Mouse (Mus musculus) embryonic facial prominence, embryonic 15.5 days (tissue): Measurements from ENCODE around the gene Lrpprc. TPM values are rescaled to one million over a fixed set of nuclear protein-coding genes. Genes with fewer than 3 reads are reported as not detected.

ENCODE experiments used
- ATAC-seq: fragments of 200-750 bp; cut with Nextera tagmentation; 2 replicates; pipeline ENCODE4 v1.8.0; 2017; ENCODE audit warnings: low read depth, moderate TSS enrichment; ENCODE audit not compliant: insufficient number of reproducible peaks, low FRiP score, low TSS enrichment
- H3K27ac ChIP-seq: fragments of 300-500 bp; sonication (generic); replicated peaks from 2 replicates; pipeline ENCODE4 v1.5.1; 2015; ENCODE audit warnings: mild to moderate bottlenecking, inconsistent platforms
- H3K27me3 ChIP-seq: fragments of 300-500 bp; sonication (generic); 2 replicates; pipeline ENCODE4 v1.6.1; 2015; ENCODE audit warnings: inconsistent platforms
- H3K36me3 ChIP-seq: fragments of 300-500 bp; sonication (generic); 2 replicates; pipeline ENCODE4 v1.6.1; 2015; ENCODE audit warnings: mild to moderate bottlenecking, inconsistent platforms
- H3K4me1 ChIP-seq: fragments of 300-500 bp; sonication (generic); 2 replicates; pipeline ENCODE4 v1.6.1; 2015; ENCODE audit warnings: inconsistent platforms
- H3K4me2 ChIP-seq: fragments of 300-500 bp; sonication (generic); replicated peaks from 2 replicates; pipeline ENCODE4 v1.6.1; 2015; ENCODE audit warnings: mild to moderate bottlenecking, inconsistent platforms
- H3K4me3 ChIP-seq: fragments of 300-500 bp; sonication (generic); replicated peaks from 2 replicates; pipeline ENCODE4 v1.5.1; 2015; ENCODE audit warnings: mild to moderate bottlenecking, inconsistent platforms
- H3K9ac ChIP-seq: fragments of 300-500 bp; sonication (generic); 2 replicates; pipeline ENCODE4 v1.6.1; 2015; ENCODE audit warnings: inconsistent platforms
- H3K9me3 ChIP-seq: fragments of 300-500 bp; sonication (generic); replicated peaks from 2 replicates; pipeline ENCODE4 v1.6.1; 2016; ENCODE audit warnings: inconsistent platforms
- WGBS: fragments of 180-500 bp; shearing (Covaris S2); methylation state at CpG from one replicate; pipeline ENCODE4 v1.1.7; 2015; 5-methylcytosine and 5-hydroxymethylcytosine counted together
- polyA plus RNA-seq: library from polyadenylated mRNA; unstranded; fragments of >200 nt; fragmentation: Nextera tagmentation; extraction: Ambion mirVana; gene quantifications from 2 replicates; pipeline ENCODE4 v1.2.1, GENCODE M21; 2015

Gene Lrpprc
- polyA plus RNA-seq, 1 experiment from 2014 or later = 33.6 TPM

DNA sequence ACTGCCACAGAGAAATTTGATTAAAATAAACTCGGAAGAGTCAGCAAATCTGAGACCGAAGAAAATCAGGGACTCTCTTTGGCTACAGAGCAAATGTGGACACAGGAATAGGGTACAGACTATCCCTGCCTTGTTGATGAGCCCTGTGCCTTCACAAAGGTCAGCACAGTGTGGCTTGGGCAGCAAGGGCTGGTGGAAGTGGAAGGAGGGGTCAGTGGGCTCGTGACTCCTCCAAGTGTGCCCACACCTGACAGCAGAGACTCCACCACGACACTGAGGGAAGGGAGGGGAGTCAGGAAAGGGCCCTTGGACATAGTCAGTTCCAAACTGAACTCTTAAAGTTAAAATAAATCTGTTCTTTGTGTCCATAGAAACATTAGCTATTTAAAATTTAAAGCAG lies 75.7 kb downstream of the Lrpprc start:
- no peak for ATAC-seq
- 54% methylated on average over 4 of the region's 4 CpGs for WGBS
- H3K36me3 ChIP-seq = peaks cover 14% of the 10 kb centered on the region
- no peak overlapping the region for H3K4me3 ChIP-seq
- H3K27ac ChIP-seq = no peak overlapping the region
- H3K4me2 ChIP-seq = no peak overlapping the region
- no peak overlapping the region for H3K9ac ChIP-seq
- peaks cover 4% of the 10 kb centered on the region; the same call in 1 of the 2 replicates for H3K4me1 ChIP-seq
- H3K9me3 ChIP-seq = no peaks in the 10 kb centered on the region
- no peaks in the 10 kb centered on the region for H3K27me3 ChIP-seq

DNA sequence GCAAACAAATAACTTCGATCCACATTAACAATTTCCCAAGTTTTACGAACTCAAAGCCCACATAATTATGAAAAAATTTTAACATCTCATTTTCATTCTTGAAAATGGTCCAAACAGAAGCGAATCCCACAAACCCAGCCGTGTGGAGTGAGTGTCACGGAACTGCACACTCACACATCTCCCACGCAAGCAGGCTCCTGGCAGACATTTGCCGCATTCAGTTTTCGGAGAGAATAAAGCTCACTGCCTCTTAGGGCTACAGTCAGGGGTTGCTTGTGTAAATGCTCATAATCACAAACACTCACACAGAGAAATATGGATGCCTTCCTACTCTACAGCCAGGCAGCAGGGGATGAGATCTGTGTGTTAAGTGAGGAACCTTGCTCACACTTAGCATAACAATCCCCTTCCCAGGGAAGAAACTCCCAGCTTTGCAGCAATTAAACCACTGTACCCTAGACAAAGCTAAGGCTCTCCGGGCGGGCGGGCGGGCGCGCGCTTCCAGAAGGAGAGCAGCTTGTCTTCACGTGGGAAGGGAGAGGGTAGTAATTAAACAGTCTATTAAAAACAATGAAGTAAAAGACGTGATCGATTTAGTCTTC lies 76.9 kb downstream of the Lrpprc start:
- Histone ChIP-seq H3K4me3 (no peak overlapping the region), H3K9me3 (no peaks in the 10 kb centered on the region), H3K9ac (no peak overlapping the region), H3K36me3 (peaks cover 24% of the 10 kb centered on the region), H3K4me2 (no peak overlapping the region), H3K4me1 (peaks cover 16% of the 10 kb centered on the region), H3K27me3 (no peaks in the 10 kb centered on the region), H3K27ac (no peak overlapping the region)
- ATAC-seq = no peak
- 72% methylated on average over 18 of the region's 18 CpGs for WGBS

DNA sequence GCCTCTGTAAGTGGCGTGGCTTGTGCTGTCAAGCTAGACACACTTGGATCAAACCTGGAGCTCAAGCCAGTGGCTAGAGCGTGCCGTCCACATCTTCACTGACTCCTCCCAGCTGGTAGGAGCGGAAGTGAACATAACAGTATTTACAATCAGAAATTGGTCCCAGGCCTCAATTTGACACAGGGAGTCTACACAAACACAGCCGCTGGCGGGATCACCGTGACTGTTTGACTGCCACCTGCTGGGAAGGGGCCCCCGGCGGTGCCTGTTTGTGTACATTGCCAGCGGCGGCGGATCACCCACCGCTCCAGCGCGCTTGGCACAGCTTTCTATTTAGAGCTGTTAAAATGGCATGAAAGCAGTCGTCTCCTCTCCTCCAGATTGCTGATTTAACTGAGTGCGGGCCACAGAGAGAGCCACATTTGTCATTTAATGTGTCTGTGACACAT lies 81.2 kb downstream of the Lrpprc start:
- Histone ChIP-seq H3K9ac (no peak overlapping the region), H3K4me2 (no peak overlapping the region), H3K4me1 (peaks cover 14% of the 10 kb centered on the region), H3K27ac (no peak overlapping the region), H3K4me3 (no peak overlapping the region), H3K27me3 (no peaks in the 10 kb centered on the region), H3K36me3 (peaks cover 29% of the 10 kb centered on the region), H3K9me3 (no peaks in the 10 kb centered on the region)
- WGBS = 44% methylated on average over 17 of the region's 17 CpGs
- no peak for ATAC-seq

DNA sequence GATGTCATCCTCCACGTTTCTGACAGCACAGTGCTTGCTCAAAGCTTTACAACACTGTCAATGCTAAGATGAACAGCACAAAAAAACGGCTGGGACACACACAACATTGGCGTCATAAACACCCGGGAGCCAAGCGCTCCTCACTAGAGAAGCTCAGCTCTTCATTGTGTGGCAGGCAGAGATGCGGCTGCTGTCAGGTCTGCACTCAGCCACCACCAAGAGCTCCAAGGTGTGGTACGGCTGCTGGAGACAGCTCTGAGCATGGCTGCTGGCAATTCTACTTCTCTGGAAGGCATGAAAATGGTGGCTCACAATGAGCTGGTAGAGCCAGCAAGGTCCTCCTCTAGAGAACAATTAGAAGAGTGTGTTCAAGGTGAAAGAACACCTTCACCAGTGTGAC lies 81.8 kb downstream of the Lrpprc start:
- Histone ChIP-seq H3K9ac (no peak overlapping the region), H3K27ac (no peak overlapping the region), H3K4me2 (no peak overlapping the region), H3K4me3 (no peak overlapping the region), H3K27me3 (no peaks in the 10 kb centered on the region), H3K4me1 (peaks cover 14% of the 10 kb centered on the region), H3K36me3 (peaks cover 29% of the 10 kb centered on the region), H3K9me3 (no peaks in the 10 kb centered on the region)
- 84% methylated on average over 7 of the region's 7 CpGs for WGBS
- ATAC-seq = no peak

DNA sequence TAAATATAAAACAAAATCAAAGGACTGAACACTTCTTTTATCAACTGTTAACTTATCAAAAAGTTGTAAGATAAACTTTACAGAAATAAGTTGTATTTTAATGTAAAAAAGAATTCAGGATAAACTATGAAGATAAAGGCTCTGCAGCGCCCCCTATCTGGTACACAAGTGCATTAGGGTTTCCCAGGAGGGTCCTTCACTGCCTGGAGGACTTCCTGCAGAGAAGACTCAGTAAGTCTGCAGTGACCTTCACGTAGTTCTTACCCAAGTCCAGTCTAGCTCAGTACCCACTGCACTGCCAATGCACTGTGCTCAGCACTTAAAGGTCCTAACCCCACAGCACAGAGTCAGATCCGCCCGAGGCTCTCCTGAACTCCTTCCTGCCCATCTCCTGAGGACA lies 83.2 kb downstream of the Lrpprc start:
- H3K4me1 ChIP-seq = peaks cover 17% of the 10 kb centered on the region
- peaks cover 25% of the 10 kb centered on the region for H3K36me3 ChIP-seq
- no peak overlapping the region for H3K9ac ChIP-seq
- WGBS = 65% methylated on average over 4 of the region's 4 CpGs
- no peak overlapping the region for H3K4me3 ChIP-seq
- no peaks in the 10 kb centered on the region for H3K27me3 ChIP-seq
- no peak for ATAC-seq
- H3K4me2 ChIP-seq = no peak overlapping the region
- no peak overlapping the region for H3K27ac ChIP-seq
- no peaks in the 10 kb centered on the region for H3K9me3 ChIP-seq

DNA sequence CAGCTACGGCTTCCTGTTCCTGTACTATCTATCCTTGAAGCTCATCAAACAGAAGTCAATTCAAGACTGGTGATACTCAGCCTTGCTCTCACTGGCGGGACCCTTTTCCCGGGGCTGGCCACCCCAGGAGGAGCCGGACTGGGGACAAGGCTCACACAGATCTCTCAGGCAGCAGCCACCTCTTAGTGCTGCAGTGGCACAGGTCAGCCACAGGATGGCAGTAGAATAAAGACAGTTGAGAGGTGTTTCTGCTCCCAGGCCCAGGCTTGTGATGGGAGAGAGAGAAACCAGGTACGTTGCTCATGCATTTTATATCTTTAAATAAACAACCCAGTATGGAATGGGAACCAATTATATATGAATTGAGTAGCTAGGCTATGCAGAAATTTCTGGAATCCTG lies 91.9 kb downstream of the Lrpprc start:
- no peak for ATAC-seq
- H3K27ac ChIP-seq = no peak overlapping the region
- WGBS = 20% methylated on average over 5 of the region's 5 CpGs

DNA sequence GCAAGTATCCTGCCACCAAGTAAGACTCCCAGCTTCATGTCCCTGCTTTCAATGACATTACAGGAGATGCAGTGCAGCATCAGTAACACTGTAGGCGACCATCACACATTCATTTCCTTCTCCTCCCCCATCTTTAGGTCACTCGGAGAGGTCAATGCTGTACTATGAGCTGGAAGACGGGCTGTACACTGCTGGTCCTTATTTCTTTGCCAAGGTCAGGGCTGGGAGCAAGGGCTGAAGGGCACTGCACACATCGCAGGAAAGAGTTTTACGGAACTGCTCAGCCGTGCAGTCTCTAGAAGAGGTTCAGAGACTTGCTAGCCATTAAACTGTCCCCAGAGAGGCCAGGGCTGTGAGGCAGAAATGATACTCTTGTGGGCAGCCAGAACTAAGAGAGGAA lies 94.1 kb downstream of the Lrpprc start:
- Histone ChIP-seq H3K27me3 (no peaks in the 10 kb centered on the region; the same call in 1 of the 2 replicates), H3K9me3 (no peaks in the 10 kb centered on the region), H3K36me3 (no peaks in the 10 kb centered on the region), H3K27ac (no peak overlapping the region), H3K4me3 (no peak overlapping the region), H3K9ac (no peak overlapping the region), H3K4me2 (no peak overlapping the region), H3K4me1 (0 out of 2 replicates have a peak, but pooled peaks cover 10% of the 10 kb centered on the region)
- no peak for ATAC-seq
- 60% methylated on average over 6 of the region's 6 CpGs for WGBS

More for the DNA sequence above, 91.9 kb downstream of the Lrpprc start:
- H3K9ac ChIP-seq = no peak overlapping the region
- no peaks in the 10 kb centered on the region for H3K36me3 ChIP-seq
- H3K9me3 ChIP-seq = no peaks in the 10 kb centered on the region
- H3K4me1 ChIP-seq = peaks cover 16% of the 10 kb centered on the region
- no peak overlapping the region for H3K4me2 ChIP-seq
- H3K4me3 ChIP-seq = no peak overlapping the region
- no peaks in the 10 kb centered on the region; the same call in 1 of the 2 replicates for H3K27me3 ChIP-seq

DNA sequence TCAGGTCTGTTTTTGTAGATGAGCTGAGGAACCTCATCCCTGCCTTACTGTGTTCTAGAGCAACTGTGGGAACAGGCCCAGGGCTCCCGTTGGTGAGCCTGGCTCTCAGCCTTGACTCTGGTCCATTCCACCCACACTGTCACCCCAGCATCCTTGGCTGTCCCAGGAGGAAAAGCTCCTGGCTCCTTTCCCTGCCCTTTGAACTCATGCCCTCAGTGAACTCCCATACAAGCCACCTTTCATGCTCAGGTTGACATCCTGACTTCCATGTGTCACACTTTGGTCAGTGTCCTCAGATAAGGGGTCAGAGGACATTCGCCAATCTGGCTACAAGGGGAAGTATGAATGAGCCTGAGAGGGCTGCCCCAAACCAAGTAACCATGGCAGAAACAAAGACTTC lies 96.8 kb downstream of the Lrpprc start:
- H3K4me2 ChIP-seq = no peak overlapping the region
- H3K36me3 ChIP-seq = no peaks in the 10 kb centered on the region
- H3K9ac ChIP-seq = no peak overlapping the region
- no peak overlapping the region for H3K4me3 ChIP-seq
- H3K27ac ChIP-seq = no peak overlapping the region
- WGBS = 83% methylated on average over 2 of the region's 2 CpGs
- no peak for ATAC-seq
- peaks cover 12% of the 10 kb centered on the region for H3K4me1 ChIP-seq
- no peaks in the 10 kb centered on the region for H3K9me3 ChIP-seq
- H3K27me3 ChIP-seq = no peaks in the 10 kb centered on the region; the same call in 1 of the 2 replicates

DNA sequence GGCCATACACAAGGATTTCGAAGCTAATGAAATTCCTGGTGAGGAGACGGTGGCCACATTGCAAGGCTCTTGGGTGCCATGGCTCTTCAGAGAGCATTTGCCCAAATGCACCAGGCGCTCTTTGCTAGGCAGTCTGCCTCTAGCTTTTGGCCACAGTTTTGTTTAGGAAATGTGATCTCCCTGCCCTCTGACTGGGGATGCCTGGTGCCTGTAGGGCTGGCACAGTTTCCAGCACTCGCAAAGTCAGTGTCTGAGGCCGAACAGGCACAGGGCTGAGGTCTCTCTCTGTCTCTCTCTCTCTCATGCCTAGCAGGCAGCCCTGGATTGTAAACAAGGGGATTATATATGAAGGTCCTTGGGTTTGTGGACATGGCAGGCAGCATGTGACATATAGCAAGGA lies 100.5 kb downstream of the Lrpprc start:
- no peak overlapping the region for H3K9ac ChIP-seq
- peaks cover 23% of the 10 kb centered on the region for H3K4me1 ChIP-seq
- no peaks in the 10 kb centered on the region for H3K36me3 ChIP-seq
- WGBS = 46% methylated on average over 5 of the region's 5 CpGs
- no peak overlapping the region for H3K4me3 ChIP-seq
- H3K27me3 ChIP-seq = no peaks in the 10 kb centered on the region
- 0 out of 2 replicates have a peak, but pooled peaks have one; percentile 30 for ATAC-seq
- no peak overlapping the region for H3K27ac ChIP-seq
- H3K9me3 ChIP-seq = no peaks in the 10 kb centered on the region
- H3K4me2 ChIP-seq = no peak overlapping the region

DNA sequence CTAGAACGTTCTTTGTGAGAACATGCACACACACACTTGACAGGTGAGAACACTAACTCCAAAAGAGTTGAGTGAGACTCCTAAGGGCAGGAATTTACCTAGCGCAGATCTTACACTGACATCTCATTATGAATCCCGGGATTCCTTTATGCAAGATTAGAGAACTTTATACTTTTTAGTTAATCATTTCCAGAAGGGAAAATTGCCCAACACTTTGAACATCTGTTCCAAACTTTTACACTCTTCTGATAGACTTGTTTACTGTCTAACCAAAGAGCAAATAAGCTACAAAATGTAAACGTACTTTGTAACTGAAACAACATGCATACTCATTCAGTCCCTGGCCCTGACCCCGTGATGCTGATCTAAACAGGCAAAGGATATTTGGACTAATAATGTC lies 101.3 kb downstream of the Lrpprc start:
- Histone ChIP-seq H3K27ac (no peak overlapping the region), H3K4me3 (no peak overlapping the region), H3K36me3 (no peaks in the 10 kb centered on the region), H3K9ac (no peak overlapping the region), H3K9me3 (no peaks in the 10 kb centered on the region), H3K4me1 (peaks cover 28% of the 10 kb centered on the region), H3K27me3 (no peaks in the 10 kb centered on the region), H3K4me2 (no peak overlapping the region)
- 36% methylated on average over 5 of the region's 5 CpGs for WGBS
- no peak for ATAC-seq

DNA sequence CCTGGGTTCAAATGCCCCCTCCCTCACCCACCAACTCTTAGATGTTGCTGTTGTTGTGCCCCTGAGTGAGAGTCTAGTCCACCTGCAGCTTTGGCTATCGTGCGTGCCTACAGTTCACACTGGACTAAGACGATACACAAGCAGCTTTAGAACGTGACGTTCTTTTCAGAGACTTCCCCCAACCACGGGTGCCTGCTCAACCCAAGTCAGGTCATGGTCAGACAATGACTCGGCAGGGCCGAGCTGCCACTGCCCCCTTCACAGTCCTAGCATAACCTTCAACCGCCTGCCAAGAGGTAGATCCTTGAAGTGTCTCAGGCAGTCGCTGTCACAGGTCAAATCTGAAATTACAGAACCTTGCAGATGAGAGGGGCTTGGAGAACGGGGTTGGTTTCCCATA lies 101.8 kb downstream of the Lrpprc start:
- no peaks in the 10 kb centered on the region for H3K27me3 ChIP-seq
- no peak overlapping the region for H3K4me2 ChIP-seq
- ATAC-seq = no peak
- no peak overlapping the region for H3K4me3 ChIP-seq
- H3K9ac ChIP-seq = no peak overlapping the region
- WGBS = 90% methylated on average over 11 of the region's 11 CpGs
- H3K4me1 ChIP-seq = peaks cover 28% of the 10 kb centered on the region
- H3K9me3 ChIP-seq = no peaks in the 10 kb centered on the region
- H3K36me3 ChIP-seq = no peaks in the 10 kb centered on the region
- no peak overlapping the region for H3K27ac ChIP-seq

DNA sequence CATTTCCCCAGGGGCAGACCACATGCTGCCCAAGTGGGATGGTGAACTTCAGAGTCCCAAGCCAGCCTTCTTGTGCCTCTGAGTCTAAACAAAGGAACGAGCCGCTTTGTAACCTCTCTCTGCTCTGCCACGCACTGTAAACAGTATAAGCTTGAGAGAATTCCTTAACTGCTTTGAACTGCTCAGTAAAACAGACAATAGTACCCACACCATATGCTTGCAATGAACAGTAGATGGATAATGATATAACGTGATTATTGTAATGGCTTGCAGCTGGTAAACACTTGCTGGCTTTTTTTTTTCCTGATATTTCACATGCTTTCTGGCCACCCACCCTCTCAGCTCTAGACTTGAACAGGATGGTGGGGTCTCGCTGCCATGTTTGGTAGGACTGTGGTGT lies 102.6 kb downstream of the Lrpprc start:
- WGBS = 26% methylated on average over 5 of the region's 5 CpGs
- no peak overlapping the region for H3K27ac ChIP-seq
- peaks cover 28% of the 10 kb centered on the region for H3K4me1 ChIP-seq
- H3K27me3 ChIP-seq = no peaks in the 10 kb centered on the region
- no peak overlapping the region for H3K4me2 ChIP-seq
- no peaks in the 10 kb centered on the region for H3K36me3 ChIP-seq
- H3K9ac ChIP-seq = no peak overlapping the region
- H3K9me3 ChIP-seq = no peaks in the 10 kb centered on the region
- H3K4me3 ChIP-seq = no peak overlapping the region
- ATAC-seq = no peak
